Mouse (Mus musculus) gastrocnemius, adult 2 months (tissue): Measurements from ENCODE around the gene Nr2f2. TPM values are rescaled to one million over a fixed set of nuclear protein-coding genes. Genes with fewer than 3 reads are reported as not detected.

ENCODE experiments used
- DNase-seq: peaks from one replicate; pipeline ENCODE4 v3.0.0; 2022
- H3K27ac ChIP-seq: fragments of 200-600 bp; 2 replicates; pipeline ENCODE4 v1.8.1; 2022; ENCODE audit warnings: mild to moderate bottlenecking
- H3K4me3 ChIP-seq: fragments of 200-600 bp; 2 replicates; pipeline ENCODE4 v1.8.1; 2022; ENCODE audit warnings: mild to moderate bottlenecking, moderate library complexity
- CTCF ChIP-seq: fragments of 200-600 bp; IDR thresholded peaks from 2 replicates; pipeline ENCODE4 v1.8.1; 2022; ENCODE audit warnings: antibody characterized with exemption, mild to moderate bottlenecking, moderate library complexity
- intact Hi-C: fragments of 180-260 bp; cut with DNase I; formaldehyde crosslinking; loops from one replicate; pipeline ENCODE4 v1.15.1; 2025
- total RNA-seq, 2 experiments: library from RNA; stranded (reverse); gene quantifications; 2 replicates each; pipeline ENCODE4 v1.2.3; 2021

Nr2f2 gene
- total RNA-seq, 2 experiments from 2014 or later: 15.8 to 16.2 TPM

DNA sequence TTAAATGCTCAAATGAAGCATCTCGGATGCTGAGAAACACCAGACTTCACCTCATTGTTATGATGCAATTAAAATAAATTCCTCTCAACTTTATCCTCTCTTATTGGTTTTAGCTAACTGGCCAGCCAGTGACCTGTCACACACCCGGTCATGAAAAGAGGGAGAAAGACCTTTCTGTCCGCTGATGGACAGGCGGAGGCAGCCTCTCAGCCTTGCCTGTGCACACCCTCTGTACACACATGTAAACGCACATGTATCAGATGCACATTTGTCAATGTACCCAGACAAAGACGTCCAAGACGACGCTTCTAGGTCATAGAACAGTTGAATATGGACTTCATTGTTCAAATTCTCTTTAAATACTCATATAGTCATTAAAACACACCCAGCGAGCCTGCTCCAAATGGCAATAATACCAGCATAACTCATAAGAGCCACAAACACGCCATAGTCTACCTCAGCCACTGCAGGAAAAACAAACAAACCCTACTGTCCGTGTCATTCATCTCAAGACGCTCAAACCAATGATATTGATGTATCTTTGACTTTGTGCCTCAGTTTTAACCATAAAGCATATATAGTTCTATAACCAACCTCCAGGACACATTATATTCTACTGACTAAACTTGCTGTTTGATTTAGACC is 3.9 kb downstream of the Nr2f2 start:
- TF ChIP-seq CTCF: no peak
- Histone ChIP-seq H3K4me3 (peak overlapping the region; percentile 94), H3K27ac (peak overlapping the region; percentile 94)
- DNase-seq: no peak
- intact Hi-C loops: loop anchor here (2.0 to 10.0 kb wide), 3 partner anchors 16 to 1052 kb away; no protein-coding TSS in a partner anchor

DNA sequence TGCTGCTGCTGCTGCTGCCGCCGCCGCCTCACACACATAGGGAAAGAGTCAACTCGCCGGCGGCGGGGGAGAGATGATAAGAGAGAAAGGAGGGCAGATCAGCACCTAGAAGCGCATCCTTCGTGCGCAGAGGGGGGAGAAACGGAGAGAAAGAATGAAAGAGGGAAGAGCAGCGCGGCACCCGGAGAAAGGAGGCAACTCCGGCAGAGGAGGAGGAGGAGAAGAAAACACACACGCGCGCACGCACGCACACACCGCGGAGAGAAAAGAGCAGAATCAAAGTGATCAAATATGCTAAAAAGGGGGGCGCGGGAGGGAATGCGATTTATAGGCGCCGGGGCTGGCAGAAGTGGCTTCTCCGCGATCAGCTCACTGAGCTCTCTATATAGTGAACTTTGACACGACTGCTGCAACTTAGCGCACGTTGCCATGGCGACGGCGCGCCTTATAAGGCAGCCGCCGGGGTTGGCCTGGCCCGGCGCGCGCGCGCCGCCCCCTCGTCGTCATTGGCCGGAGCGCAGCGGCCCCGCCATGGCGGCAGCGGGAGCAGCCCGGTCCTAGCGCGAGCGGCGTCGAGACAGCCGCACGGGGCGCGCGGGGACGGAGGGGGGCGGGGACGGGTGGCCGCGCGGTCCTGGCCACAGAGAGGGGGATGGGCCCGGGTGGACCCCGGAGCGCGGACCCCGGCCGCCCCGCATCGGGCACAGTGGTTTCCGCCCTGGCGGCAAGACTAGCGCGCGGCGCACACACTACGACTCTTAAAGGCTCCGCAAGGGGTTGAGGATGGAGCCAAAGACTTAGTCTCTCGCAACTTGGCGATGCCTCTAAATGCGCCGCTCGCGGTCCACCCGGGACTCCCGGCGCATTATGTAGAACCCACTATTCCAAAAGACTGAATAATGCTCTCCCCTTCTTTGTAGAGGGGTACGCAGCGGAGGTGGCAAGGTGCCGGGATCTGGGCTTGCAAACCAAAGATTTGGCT is 4.9 kb downstream of the Nr2f2 start:
- intact Hi-C loops: loop anchor here (2.0 to 10.0 kb wide), 3 partner anchors 15 to 1053 kb away; no protein-coding TSS in a partner anchor
- TF ChIP-seq CTCF: peak; percentile 40
- Histone ChIP-seq H3K27ac (peak overlapping the region; percentile 94), H3K4me3 (peak overlapping the region; percentile 94)
- peak; percentile 97 for DNase-seq

DNA sequence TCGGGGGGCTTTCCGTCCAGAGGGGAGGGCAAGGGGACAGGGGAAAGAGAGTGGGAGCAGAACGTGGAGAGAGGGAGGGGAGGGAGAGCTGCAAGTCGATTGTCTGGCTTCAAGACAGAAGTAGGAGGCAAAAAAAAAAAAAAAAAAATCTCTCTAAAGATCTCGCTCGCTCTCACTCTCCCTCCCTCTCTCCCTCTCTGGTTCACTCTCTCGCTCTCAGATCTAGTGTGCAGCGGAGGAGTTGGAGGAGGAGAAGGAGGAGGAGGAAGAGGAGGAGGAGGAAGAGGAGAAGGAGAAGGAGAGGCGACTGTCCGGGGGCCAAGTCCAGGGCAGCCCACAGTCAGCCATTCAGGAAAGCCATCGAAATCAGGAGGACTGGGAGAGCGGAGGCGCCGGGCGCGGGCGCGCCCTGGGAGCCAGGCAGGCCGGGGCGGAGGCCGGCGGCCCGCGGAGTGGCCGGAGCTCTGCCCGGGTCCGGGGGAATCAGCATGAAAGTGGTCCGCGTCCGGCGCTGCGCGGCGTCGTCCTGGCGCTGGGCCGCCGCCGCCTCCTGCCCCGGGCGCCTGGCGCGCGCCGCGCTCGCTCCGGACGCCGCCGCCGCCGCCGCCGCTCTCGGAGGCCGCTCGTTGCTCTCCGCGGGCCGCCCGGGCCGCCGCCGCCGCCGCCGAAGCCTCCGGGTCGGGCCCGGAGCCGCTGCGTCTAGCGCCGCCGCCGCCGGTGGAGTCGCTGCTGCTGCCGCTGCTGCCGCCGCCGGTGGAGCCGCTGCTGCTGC is 5.7 kb downstream of the Nr2f2 start:
- no peak for TF ChIP-seq CTCF

DNA sequence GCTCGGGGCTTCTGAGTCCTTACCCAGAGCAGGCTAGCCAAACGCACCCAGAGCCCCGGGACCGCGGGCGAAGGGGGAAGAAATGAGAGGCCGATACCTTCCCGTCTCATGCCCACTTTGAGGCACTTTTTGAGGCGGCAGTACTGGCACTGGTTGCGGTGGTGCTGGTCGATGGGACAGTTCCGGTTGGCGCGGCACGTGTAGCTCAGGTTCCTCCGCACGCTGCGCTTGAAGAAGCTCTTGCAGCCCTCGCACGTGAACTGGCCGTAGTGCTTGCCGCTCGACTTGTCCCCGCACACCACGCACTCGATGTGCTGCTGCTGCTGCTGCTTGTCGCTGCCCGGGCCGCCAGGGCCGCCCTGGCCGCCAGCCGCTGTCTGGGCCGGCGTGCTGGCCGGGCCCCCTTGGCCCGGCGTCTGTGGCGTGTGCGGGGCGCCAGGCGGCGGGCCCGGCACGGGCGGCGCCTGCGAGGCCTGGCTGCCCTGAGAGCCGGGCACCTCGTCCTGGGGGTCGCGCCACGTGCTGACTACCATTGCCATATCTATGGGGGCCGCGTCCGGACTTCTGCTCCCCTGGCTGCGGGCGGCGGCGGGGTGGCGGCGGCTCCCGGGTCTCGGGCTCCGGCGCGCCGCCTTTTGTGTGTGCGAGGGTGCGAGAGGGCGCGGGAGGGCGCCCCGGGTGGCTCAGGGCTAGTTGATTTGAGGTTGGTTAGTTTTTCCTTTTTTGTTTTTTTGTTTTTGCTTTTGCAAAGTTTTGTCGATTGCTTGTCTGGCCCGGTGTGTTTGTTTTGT is 6.5 kb downstream of the Nr2f2 start:
- DNase-seq: peak; percentile 67
- TF ChIP-seq CTCF: no peak

More for the DNA sequence above, 5.7 kb downstream of the Nr2f2 start:
- DNase-seq: peak; percentile 76
- Histone ChIP-seq H3K4me3 (peak overlapping the region; percentile 94), H3K27ac (peak overlapping the region; percentile 94)
- intact Hi-C loops: loop anchor here (1.0 to 10.0 kb wide), 3 partner anchors 9 to 1054 kb away; no protein-coding TSS in a partner anchor

DNA sequence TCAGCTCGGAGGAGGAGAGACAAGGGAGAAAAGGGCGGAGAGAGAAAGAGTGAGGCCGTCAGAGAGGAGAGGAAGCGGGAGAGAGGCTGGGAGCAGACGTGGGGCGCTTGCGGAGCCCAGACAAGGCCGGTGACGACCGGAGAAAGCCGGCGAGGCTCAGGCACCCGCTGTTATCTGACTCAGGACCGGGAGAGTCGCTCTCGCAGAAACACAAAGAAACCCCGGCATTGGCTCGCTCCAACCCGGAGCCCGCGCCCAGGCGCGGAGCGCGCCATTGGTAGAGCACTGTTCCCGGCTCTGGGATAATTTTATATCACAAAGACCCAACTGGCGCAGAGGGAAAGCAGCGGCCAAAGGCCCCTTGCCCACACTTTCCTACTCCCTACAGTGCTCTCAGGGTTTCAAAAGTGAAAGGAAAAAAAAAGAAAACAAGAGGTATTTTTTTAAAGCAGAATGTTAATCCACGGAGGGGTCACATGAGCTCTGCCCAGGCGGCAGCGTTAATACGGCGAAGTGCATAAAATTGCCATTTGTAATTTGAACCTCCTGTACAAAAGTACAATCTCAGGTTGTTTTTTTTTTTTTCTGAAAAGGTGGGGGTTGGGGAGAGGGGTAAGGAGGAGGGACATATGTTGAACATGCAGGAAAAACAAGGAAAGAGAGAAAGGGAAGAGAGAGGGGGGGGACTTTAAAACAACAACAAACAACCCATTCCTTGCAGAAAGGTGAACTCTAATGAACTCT is 7.5 kb downstream of the Nr2f2 start:
- no peak for TF ChIP-seq CTCF
- peak overlapping the region; percentile 94 for H3K4me3 ChIP-seq
- intact Hi-C loops: no loop called here
- peak overlapping the region; percentile 94 for H3K27ac ChIP-seq
- peak; percentile 70 for DNase-seq

More for the DNA sequence above, 6.5 kb downstream of the Nr2f2 start:
- intact Hi-C loops: loop anchor here (1.0 to 10.0 kb wide), 3 partner anchors 9 to 1055 kb away; no protein-coding TSS in a partner anchor
- Histone ChIP-seq H3K4me3 (peak overlapping the region; percentile 94), H3K27ac (peak overlapping the region; percentile 94)

DNA sequence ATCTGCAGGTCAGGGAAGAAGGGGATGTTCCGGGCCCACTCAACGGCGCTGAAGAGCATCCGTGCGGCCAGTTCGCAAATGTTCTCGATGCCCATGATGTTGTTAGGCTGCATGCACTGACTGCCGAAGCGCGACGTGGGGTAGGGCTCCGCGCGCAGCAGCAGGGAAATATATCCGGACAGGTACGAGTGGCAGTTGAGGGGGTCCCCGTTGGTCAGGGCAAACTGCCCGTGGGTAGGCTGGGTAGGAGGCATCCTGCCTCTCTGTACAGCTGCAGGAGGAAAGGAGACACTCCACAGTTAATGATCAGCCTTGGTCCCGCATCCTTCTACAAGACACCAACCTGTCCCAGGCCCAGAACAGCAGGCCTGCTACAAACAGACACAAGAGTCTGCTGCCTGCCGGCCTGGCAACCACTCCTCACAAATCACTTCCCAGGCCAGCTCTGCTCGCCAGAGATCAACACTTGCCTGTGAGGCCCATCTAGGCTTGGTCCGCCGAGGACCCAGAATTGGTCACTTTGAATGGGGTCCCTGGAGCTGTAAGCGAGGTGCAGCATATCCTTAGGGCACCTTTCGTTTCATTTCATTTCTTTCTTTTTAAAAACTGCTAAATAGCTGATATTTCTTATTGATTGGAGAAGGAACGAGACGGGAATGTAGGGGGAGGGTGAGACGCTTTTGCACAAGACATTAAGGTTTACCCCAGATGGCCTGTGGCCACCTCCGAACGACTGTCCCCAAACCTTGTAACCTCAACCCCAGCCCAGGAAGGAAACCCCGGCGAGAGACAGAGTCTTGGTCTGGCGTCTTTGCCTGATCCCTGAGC is 8.3 kb downstream of the Nr2f2 start:
- intact Hi-C loops: no loop called here
- TF ChIP-seq CTCF: no peak
- peak overlapping the region; percentile 94 for H3K27ac ChIP-seq
- DNase-seq: peak; percentile 60
- peak overlapping the region; percentile 94 for H3K4me3 ChIP-seq

DNA sequence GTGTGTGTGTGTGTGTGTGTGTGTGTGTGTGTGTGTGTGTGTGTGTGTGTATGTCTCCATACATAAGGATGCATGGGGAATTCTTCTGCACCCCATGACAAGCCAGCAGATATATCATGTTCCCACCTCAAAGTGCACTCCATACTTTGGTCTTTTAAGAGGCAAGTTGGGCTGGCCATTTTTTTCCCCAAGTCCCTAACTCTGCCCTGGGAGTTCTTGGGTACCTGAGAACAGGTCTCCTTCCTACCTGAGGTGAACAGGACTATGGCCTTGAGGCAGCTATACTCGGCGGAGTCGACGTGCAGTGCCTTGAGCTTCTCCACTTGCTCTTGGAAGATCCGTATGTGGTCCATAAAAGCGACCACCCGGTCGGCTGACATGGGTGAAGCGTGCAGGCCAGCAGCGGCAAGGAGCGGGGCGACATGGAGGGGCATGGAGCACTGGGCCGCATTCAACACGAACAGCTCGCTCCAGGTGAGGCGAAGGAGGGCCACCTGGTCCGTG is 9.0 kb downstream of the Nr2f2 start:
- DNase-seq: peak; percentile 18
- TF ChIP-seq CTCF: no peak
- peak overlapping the region; percentile 94 for H3K4me3 ChIP-seq
- H3K27ac ChIP-seq: peak overlapping the region; percentile 94
- intact Hi-C loops: no loop called here

DNA sequence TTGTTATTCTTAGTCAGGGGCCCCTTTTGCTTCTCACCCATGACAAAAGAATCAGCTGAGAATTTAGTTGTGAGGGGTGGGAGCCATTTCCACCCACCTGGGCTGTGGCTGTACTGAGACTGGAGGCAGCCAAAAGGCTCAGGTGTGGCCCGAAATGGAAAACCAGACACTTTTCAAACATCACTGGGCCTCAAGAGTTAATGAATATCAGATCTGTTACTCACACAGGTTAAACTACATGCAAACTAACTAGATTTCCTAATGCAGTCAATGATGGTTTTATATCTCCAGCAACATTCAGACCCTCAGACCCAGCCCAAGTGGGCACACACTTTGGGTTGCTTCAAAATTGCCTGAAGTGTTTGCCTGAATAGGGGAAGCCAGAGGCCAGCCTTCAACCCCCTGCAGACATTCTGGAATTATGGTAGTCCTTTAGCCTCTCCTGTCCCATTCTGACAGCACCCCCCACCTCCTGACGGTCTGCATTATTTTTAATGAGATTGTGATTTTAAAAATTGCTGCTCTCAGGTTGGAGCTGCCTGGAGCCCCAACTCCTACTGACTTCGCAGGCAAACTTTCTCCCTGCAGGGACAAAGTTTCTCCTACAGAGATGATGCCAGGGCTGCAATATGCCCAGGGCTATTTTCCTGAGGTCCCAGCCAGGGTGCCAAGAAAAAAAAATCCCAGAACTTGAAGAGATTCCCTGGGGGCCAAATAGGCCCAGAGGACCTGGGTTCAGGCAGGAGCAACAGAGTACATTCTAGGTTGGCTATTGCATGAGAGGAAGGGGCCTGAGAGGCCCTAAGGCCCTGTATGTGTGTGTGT is 9.6 kb downstream of the Nr2f2 start:
- intact Hi-C loops: no loop called here
- Histone ChIP-seq H3K27ac (peak overlapping the region; percentile 78), H3K4me3 (peak overlapping the region; percentile 94)
- DNase-seq: no peak
- no peak for TF ChIP-seq CTCF
